Mouse (Mus musculus) layer of hippocampus, adult 9-11 months (tissue): ENCODE results near the gene Vmn1r55.
"Not testable (repeated sequence)": the region's sequence is repeated elsewhere in the genome, so short reads cannot be mapped to it uniquely, and the experiment has no call there.

Experiments
- DNase-seq: peaks from one replicate; pipeline ENCODE4 v3.0.0; 2022

The Vmn1r55 gene

DNA sequence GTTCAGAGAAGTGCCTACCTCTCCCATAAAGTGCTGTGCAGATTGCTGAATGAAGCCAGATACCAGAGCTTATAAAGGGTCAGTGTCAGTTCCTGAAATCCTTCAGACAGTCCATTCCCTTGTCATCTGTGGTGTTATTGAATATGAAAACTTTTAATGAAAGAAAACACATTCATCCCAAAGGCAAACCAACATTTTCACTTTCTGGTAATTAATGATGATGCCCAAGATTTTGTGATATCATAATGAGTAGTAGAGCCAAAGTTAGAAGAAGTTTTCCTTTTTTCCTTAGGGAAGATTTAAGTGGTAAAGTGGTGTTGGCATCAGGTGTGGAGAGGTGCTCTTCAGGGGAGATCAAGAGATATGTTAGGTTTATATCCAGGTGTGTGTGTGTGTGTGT, at the start of gene Vmn1r55:
Gene Vmn1r55 (minus strand): TSS at position 101 of the 400 bp plus-strand sequence.
- not testable (repeated sequence) for DNase-seq

DNA sequence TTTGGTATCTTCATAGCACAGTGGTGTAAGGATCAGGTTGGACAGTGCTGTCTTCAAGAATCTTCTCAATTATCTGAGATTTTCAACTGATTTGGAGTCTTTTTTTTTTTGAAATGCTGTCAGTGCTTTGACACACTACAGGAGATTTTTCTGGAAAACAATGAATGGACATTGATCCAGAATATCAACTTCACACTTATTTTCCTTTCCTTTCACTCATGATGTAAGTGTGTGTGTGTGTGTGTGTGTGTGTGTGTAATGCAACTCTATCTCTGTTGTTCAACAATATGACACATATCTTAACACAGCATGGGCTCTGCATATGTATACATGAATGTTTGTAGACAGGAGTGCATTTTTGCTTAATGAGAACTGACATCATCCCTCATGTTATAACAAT, 47.2 kb upstream of the Vmn1r55 start, which contains the start of gene Vmn1r56:
Gene Vmn1r56 (minus strand): TSS at position 101 of the 400 bp plus-strand sequence.
- not testable (repeated sequence) for DNase-seq

DNA sequence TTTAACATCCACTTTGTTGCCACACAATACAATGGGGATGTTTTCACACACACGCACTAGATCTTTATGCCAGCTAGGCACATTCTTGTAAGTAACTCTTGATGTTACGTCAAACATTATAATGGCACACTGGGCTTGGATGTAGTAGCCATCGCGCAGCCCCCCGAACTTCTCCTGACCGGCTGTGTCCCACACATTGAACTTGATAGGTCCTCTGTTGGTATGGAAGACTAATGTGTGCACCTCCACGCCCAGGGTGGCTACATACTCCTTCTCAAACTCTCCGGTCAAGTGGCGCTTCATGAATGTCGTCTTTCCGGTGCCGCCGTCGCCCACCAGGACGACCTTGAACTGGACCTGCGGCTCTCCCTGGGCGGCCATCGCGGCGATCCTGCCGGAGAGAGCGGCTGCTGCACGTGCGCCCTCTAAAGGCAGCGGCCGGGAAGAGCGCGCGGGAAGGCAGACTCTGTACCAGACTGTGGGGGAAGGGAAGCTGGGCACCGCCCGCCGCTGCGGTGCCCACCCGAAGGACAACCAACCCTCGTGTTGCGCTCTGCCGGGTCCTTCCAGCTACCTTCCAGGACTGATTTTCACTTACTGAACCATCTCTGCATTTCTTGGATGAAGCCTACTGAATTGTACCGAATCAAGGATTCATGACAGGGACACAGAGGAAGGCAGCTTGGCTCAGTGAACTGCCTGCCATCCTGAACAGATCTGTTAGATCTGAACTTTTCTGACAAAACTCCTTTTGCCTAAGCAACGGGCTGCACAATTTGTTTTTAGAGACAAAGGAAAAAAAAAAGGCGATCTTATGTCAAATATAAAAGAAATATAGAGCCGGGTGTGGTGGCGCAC, 23.7 kb downstream of the Vmn1r55 start, which contains the start of gene Rasl2-9:
Gene Rasl2-9 (minus strand): TSS at position 402 of the 858 bp plus-strand sequence.
- DNase-seq = peak; percentile 78

DNA sequence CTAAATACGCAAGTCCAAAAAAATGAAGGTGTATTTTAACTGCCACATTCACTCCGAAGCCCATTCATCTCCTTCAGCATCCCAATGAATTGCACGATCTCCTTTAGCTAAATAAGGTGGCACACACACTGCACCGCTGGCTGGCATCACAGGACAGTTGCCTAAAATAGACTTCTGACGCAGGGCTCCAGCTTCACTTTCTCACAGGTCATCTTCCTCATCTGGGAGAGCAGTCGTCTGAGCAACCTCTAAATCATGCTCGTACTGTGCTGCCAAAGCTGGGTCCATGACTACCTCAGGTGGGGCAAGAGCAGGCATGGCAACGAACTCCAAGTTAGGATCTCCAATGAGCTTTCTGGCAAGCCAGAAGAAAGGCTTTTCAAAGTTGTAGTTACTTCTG, 24.4 kb downstream of the Vmn1r55 start:
- no peak for DNase-seq

DNA sequence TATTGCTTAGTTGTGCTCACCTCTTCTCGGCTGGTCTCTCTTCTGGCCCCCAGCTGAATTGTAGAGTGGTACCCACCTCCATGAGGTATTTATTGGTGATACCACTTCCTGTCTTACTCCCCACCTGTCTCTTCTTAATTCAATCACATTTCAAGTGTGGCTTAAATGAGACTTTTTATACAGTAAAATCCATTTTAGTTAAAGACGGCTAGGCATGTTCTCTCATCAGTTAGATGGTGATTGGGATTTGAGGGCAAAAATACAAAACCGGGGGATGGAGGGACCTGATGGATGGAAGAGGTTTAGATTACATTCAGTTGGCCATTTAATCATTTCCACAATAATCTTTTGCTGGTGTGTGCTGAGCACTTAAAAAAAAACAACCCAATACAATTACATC, 32.6 kb downstream of the Vmn1r55 start, which contains the start of gene Rfpl4:
Gene Rfpl4 (minus strand): TSS at position 101 of the 400 bp plus-strand sequence.
- DNase-seq = no peak

DNA sequence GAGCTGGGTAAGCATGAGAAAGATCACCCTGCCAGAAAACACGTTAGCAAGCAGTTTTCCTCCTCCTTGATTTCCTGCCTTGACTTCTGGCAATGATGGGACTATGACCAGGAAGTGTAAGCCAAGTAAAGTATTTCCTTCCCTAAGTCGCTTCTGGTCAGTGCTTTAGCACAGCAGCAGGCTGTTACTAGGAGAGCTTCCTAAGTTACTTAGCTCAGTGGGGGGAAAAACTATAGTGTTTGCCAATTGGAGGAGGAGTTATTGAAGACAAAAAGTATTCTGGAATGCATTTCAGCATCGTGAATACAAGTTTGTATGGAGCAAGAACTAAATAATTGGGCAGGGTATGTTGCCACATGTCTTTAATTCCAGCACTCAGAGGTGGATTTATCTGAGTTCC, 36.8 kb downstream of the Vmn1r55 start:
- DNase-seq = no peak

DNA sequence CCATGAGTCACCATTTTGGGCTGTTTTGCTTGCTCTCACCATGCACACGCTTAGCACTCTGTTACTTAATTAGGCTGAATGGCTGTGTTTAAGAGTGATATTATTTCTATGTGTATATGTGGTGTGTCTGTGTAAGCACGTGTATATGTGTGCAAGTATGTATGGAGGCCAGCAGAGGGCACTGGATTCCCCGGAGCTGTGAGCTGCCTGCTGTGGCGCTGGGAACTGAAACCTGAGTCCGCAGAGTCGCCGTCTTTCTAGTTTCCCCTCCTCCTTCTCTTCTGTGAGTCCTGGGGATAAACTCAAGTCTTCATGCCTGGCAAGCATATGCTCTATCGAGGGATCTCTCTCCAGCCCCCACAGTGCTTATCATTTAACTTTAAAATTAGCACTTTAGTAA, 40.2 kb downstream of the Vmn1r55 start:
- DNase-seq = no peak

DNA sequence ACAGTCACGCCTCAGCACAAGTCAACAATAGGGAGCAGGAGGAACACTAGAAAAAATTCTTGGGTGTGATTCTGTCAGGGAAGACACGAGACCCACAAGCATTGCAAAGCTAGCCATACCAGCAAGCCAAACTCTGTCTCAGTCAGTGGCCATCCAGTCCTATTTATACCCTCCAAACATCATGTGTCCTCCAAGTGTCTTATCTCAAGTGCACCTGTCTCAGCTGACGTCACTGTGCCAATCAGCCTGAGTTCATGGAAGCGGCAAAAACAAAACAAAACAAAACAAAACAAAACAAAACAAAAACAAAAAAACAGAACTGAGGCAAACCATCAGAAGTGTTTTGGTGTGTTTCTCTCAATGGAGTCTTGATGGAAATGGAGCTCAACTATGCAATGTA, 41.2 kb downstream of the Vmn1r55 start:
- no peak for DNase-seq

DNA sequence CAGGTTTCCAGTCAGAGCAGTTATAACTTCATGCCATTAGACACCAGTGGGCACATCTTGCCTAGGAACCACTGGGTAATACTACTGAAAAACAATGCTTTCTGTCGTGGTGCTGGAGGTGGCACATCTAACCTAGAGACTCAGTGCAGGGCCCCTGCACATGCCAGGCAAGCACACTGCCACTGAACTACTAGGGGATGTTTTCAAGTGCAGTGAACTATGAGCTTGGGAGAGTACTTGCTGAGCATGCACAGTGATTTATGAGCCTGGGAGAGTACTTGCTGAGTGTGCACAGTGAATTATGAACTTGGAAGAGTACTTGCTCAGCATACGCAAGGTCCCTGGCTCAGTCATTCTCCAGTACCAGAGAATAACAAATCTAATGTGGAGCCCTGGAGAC, 46.9 kb downstream of the Vmn1r55 start:
- no peak for DNase-seq

DNA sequence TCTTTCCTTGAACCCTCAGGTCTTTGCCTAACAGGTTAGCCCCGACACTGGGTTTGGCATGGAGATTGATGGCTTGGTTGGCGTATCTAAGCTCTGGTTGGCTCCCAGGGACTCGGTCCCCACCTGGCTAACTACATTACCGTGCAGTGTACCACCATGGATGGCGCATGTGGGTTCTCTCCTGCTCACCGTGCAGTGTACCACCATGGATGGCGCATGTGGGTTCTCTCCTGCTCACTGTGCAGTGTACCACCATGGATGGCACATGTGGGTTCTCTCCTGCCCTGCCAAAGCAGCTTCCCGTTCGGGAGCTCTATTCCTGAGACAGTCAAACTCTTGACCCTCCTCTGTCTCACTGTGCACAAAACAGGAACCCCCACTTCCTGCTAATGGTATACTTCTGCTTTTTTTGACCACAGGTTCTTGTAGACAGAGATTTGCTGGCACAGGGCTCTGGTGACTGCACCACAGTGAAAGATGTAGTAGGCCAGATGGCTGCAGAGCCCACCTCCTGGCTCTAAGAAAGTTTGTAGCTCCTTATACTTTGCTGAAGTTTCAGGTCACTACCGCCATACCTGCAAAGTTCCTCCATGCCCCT, 48.3 kb downstream of the Vmn1r55 start:
- DNase-seq = peak; percentile 81

DNA sequence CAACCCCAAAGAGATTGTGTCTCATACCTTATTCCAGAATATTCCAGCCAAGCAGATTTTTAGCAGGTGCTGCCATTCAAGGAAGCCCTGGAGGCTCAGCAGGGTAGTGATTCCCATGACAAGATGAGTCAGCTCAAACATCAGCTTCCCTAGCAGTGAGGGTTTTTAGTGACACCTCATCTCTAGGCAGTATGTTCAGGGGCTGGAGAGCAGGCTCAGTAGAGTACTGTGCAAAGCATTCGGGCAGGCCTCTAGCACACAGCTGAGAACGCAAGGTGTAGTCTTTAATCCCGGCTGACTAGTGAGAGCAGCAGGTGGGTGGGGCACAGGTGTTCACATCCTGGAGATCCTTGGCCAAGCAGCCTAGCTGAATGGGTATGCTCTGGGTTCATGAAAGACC, 49.7 kb downstream of the Vmn1r55 start:
- DNase-seq = no peak

DNA sequence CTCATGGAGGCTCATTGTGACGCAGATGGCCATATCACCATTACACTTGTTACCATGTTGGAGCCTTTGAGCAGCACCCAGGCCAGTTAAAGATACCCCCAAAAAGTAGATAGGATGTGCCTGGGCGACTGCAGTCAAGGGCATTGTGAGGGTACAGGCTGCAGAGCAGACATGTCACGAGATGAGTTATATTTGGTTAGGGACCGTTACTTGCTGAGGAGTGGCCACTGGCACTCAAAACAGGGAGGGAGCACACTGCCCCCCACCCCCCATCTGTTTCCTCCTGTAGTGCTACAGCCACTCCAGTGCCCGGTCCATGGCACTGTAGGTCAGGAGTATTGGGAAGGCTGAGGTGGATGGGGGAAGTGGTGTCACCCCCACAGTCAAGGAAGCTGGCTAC, 50.7 kb downstream of the Vmn1r55 start:
- no peak for DNase-seq

DNA sequence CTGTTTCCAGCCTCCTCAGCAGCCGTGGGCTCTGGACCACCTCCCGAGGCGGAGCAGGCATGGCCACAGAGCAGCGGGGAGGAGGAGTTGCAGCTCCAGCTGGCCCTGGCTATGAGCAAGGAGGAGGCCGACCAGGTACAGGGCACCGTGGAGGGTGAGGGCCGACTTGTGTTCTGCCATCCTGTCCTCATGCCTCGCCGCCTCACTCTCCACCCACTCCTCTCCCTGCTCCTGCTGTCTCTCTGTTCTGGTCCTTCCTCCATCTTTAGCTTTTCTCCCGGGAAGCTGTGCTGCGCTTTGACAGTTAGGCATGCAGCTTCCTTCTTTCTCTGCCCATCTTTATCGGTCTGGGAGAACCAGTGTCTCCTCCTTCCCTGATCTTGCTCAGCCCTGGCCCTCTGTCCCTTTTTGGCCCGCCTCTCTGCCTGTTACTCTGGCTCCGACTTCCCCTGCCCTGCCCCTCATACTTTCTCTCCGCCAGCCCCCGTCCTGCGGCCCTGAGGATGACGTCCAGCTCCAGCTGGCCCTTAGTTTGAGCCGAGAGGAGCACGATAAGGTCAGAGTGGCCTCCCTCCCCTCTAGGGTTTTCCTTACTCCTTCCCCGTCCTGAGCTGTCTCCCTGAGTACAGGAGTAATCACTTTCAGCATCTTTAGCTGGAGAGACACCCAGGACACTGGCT, 56.5 kb downstream of the Vmn1r55 start:
- peak; percentile 62 for DNase-seq

DNA sequence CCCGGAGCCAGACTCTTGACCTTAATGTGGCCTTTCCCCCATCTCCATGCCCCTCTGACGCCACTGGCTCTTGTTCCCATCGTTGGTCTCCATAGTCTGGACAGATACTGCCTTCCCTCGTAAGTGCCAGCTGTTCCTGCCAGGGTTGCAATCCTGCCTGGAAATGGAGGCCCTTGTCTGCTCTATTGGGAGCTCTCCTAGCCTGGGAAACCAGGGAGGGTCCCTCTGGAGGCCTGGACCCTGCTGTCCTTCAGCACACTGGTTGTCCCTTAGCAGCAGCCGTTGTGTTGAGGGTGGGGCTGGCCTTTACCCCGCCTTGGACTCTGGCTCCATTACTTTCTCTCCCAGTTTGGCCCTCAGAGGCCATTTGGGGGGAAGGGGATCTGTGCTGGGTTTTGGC, 57.1 kb downstream of the Vmn1r55 start:
- no peak for DNase-seq

DNA sequence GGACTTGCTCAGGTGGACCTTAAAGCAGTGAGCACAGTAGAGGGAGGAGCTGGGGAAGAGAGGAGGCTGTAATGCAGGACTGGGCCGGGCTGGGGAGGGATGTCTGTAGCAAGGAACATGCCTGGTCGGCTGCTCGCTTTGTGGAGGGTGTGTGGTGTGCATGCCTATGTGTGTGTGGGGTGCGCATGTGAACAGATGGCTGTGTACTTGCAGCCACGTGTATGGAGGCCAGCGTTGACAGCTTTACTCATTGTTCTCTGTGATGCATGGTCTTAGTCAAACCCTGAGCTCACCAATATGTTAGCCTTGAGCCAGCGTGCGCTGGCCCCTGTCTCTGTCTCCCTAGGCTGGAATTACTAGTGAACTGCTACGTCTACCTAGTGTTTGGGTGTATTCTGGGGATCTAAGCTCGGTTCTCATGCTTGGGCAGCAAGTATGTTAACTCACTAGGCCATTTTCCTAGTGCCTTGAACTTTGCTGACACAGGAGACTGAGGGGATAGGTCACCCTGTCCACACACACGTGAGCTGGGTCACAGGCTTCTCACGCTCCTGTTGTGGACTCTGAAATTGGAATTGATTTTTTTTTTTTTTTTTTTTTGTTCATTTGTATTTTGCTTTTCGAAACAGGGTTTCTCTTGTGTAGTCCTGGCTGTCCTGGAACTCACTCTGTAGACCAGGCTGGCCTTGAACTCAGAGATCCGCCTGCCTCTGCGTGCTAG, 58.3 kb downstream of the Vmn1r55 start:
- peak; percentile 70 for DNase-seq

DNA sequence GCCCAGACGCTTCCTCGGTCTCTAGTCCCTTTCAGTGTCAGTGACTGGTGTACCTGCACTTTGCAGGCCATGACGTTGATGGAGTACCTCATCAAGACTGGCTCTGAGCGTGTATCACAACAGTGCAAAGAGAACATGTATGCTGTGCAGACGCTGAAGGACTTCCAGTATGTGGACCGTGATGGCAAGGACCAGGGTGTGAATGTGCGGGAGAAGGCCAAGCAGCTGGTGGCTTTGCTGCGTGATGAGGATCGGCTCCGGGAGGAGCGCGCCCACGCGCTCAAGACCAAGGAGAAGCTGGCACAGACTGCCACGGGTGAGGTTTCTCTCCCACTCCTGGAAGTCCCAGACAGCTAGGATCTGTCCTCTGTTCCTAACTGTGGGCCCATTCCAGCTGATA, 59.6 kb downstream of the Vmn1r55 start:
- DNase-seq = peak; percentile 33

DNA sequence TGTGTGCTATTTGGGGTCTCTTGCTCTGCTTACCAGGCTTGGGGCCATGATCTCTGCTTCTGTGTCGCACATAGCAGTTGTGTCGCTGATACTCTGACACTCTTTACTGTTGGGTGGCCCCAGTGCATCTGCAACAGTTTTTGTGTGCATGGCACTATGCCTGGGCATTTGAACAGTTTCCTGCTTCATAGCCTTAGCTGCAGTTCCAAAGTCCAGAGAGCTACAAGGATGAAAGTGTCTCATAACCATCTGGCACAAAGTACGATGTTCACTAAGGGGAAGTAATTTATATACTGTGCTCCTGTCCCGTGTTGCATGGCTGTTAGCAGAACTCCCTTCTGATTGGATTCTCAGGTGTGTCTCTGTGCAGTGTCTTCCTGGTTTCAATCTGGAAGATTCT, 61.6 kb downstream of the Vmn1r55 start:
- no peak for DNase-seq

DNA sequence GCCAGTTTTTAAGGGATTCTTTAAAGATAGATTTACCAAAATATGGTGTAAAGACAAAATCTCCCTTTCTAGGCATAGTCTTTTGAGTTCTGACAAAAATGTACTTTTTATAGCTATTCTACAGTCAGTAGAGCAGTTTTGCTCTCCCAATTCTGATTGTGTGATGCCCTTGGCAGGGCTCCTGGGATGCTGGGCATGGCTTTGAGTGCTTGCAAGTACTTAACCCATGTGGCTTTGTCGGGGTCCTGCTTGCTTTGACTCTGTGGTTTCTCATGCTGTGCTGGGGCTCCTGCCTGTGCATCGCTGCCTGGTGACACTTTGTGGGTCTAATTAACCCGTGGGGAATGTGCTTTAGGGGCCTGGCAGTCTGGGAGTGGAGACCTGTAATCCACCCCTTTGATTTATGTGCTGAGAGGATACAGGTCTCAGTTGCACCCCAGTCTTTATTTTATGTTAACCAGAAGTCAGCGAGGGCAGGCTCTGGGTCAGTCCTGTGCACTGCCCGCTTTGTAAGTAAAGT, 62.5 kb downstream of the Vmn1r55 start:
- no peak for DNase-seq

DNA sequence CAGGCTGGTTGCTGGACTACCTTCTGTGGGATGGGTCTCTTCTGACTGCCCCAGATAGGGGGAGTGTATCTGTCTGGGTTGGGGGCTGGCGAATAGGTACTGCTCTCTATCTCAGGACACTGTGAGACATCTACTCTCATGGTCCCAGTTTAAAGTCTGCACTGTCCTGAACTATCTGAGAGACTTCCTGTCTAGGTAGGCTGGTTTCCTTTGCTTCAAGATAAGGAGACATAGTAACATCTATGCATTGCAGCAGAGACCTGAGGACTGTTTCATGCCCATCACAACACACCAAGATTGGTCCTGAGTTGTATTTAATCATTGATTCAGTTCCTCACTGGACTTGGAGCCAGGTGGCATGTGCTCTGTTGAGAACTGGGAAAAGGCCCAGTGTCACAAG, 64.0 kb downstream of the Vmn1r55 start:
- DNase-seq = no peak

DNA sequence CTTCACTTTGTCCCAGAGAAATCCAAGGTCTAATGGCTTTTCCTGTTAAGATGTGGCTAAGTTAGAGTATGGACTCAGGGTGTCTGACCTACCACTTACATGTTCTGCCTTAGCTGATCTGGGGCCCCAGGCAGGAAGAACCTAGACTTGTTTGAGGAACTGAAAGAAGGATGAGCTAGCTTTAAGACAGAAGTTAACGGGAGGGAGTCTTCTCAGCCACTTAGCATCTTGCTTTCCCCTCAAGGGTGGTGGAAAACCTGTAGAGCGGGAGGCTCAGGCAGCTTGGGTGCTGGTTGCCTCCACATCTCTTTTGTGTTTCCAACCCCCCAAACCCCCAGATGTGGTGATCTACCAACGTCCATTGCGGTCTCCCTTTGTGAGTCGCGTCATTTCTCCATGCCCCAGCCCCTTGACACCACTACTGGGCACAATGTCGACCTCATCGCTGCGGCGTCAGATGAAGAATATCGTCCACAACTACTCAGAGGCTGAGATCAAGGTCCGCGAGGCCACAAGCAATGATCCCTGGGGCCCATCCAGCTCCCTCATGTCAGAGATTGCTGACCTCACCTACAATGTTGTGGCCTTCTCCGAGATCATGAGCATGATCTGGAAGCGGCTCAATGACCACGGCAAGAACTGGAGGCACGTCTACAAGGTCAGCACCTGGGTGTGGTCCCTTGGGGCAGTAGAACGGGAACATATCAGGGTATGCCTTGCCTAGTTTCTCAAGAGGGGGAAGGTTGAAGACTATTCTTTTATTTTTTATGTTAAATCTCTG, 66.0 kb downstream of the Vmn1r55 start:
- no peak for DNase-seq

DNA sequence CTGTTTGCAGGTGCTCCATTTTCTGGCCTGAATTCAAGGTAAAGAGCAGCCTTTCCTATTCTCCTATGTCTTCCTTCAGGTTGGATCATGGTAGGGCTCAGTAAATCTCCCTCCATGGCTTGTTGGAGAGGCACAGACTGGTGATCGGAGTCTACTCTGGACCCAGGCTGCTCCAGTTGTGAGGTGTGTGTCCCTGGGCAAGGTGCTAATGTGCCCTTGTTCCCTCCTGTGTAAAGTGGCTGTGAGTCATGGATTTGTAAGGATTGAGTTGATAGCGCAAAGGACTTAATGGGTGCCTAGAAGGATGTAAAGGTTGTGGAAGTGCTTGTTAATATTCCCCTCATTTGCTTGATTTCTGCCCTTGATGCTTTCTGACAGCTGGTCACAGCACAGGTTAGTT, 67.5 kb downstream of the Vmn1r55 start:
- no peak for DNase-seq

DNA sequence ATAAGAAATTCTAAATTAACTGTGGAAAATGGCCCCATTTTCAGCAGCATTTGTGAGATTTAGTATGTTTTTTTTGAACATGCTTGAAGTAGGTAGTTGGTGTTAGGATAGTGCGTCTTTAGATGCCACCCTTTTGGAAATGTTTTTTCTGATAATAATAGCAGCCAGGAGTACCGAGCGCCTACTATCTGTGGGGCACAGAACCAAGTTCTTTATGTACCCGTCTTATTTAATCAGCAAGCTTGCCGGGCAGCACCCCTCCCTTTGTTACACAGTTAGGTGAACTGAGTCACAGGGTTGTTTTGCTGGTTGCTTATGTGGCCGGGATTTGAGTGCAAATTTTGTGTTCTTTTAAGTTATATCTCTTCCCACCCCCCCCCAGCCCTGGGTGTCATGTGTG, 68.2 kb downstream of the Vmn1r55 start:
- no peak for DNase-seq
